Mouse (Mus musculus): ENCODE measurements around the gene Gm17581.

- TF ChIP-seq POLR2A (IDR thresholded peaks at IDR 0.05; ENCODE audit: insufficient read length, low read depth) (no peak), SRF (IDR thresholded peaks at IDR 0.05; ENCODE audit: control insufficient read depth, insufficient read length, low read depth) (no peak)
Measured at GRCm38 (mm10) chr2:155694564-155694963, 41.1 kb downstream of the Gm17581 start.
